Mouse (Mus musculus) liver, postnatal 0 days (tissue): ENCODE measurements around the gene Car10.

Source experiments
- CTCF ChIP-seq: sonication (generic); IDR thresholded peaks from 2 replicates; pipeline ENCODE4 v1.5.1; 2016; ENCODE audit warnings: antibody characterized with exemption, low read depth
- EP300 ChIP-seq: IDR thresholded peaks from 2 replicates; pipeline ENCODE4 v1.6.1; 2016; ENCODE audit warnings: antibody characterized with exemption, low read depth, mild to moderate bottlenecking

DNA sequence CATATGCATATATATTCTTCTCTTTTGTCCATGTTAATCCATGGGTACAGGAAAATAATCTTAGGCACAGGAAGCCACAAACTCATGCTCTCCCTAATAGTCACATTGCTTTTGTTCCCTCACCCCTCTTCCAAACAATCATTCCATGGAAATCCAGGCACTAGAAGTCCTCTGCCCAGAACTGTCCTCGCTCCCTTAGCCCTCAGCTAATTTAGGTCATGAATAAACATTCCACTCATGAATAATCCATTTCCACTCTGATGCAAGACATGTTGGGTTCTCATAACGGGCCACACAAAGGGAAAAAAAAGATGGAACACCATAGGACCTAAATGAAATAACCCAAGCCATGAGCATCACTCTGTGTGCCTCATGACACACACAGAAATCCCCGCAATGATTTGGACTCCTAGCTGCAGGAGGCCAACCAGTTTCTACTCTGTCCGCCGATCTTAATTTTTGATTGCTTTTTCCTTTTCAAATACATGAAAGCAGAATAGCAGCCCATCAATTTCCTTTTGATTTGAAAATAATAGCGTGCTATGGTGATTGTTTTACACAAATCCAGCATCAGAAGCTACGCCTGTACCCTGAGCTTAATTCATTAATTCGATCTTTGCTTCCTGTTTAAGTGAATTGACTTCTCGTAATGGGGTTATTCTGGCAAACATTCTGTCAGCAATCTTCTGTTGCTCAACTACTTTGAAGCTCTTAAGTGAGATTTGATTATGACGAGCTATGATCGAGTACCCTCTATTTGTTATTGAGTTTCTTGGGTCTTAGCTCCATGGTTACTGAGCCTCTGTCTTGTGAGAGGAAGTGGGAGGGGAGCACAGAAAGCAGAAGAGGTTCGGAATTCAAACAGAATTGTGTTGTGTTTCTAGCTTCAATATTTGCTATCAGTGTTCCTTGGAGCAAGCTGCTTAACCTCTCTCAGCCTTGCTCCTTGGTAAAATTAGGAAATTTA lies 350.7 kb downstream of the Car10 start:
- no peak for TF ChIP-seq CTCF
- no peak for TF ChIP-seq EP300
